Comparison of ENCODE assay signal across 2 mouse cellular contexts in the genomic region with DNA sequence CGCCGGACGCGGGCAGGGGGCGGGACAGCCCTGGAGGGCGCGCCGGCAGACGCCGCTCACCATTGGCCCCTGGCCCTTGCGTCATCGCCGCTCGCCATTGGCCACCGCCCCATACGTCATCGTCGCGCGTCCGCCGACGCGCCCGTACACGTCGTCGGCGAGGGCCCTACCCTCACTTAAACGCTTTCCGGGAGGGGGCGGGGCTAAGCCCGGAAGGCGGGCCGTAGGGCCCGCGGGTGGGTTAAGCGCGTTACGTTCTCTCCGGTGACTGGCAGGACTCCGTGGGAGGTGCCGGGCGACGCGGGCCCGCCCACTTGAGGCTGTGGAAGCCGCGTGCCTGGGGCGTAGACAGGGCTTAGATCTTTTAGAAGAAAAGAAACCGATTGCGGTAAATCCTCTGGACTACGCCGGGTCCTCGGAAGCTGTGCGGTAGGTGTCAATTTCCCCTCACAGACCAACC.
TF ChIP-seq lines count a peak whose summit lies in the region.

No protein-coding gene starts in this region.

TF ChIP-seq in C2C12, 6 proteins besides CTCF, POLR2A, EP300 and RAD21:
- TF ChIP-seq MAX (IDR thresholded peaks at IDR 0.05) (peak; percentile 65), FOSL1 (IDR thresholded peaks at IDR 0.05; ENCODE audit: insufficient read depth, low read length, poor library complexity, severe bottlenecking) (no peak)

TF ChIP-seq in myocyte, 11 proteins besides CTCF, POLR2A, EP300 and RAD21:
- no peak for TF ChIP-seq E2F4 (IDR thresholded peaks at IDR 0.05; ENCODE audit: insufficient read depth)
- no peak for TF ChIP-seq MAX (IDR thresholded peaks at IDR 0.05; ENCODE audit: low read depth)
- no peak for TF ChIP-seq USF1 (IDR thresholded peaks at IDR 0.05; ENCODE audit: low read depth)
- no peak for TF ChIP-seq TCF3 (IDR thresholded peaks at IDR 0.05; ENCODE audit: insufficient read length, low read depth)
- no peak for TF ChIP-seq TCF12 (IDR thresholded peaks at IDR 0.05; ENCODE audit: insufficient read depth, poor library complexity, severe bottlenecking)
- TF ChIP-seq POLR2AphosphoS2 (IDR thresholded peaks at IDR 0.05; ENCODE audit: insufficient read length, low read depth) = peak; percentile 72
- peak; percentile 85 for TF ChIP-seq SRF (IDR thresholded peaks at IDR 0.05; ENCODE audit: control insufficient read depth, insufficient read length, low read depth)
- TF ChIP-seq CEBPB (IDR thresholded peaks at IDR 0.05; ENCODE audit: insufficient read depth, poor library complexity, severe bottlenecking) = no peak
- peak in 1 of 3 experiments; percentile 1 for TF ChIP-seq MYOD1 (IDR thresholded peaks at IDR 0.05; ENCODE audit: control insufficient read depth in 1 of 3, insufficient read length in 2 of 3, low read depth in 2 of 3)
- TF ChIP-seq REST (IDR thresholded peaks at IDR 0.05; ENCODE audit: insufficient read depth, insufficient read length) = no peak
- no peak for TF ChIP-seq MYOG (IDR thresholded peaks at IDR 0.05; ENCODE audit: control insufficient read depth in 1 of 3, insufficient read depth in 1 of 3, insufficient read length in 2 of 3, low read depth in 2 of 3)
